Mouse (Mus musculus): Measurements from ENCODE around the gene Prss36.
"Not testable (repeated sequence)": the region's sequence is repeated elsewhere in the genome, so short reads cannot be mapped to it uniquely, and the experiment has no call there.

The Prss36 gene

GRCm38 (mm10) chr7:127946470-127947023 is at the start of gene Prss36:
Gene Prss36 (minus strand): TSS chr7:127946725.
- DNase-seq (ENCODE audit: low spot score), result no peak

DNA sequence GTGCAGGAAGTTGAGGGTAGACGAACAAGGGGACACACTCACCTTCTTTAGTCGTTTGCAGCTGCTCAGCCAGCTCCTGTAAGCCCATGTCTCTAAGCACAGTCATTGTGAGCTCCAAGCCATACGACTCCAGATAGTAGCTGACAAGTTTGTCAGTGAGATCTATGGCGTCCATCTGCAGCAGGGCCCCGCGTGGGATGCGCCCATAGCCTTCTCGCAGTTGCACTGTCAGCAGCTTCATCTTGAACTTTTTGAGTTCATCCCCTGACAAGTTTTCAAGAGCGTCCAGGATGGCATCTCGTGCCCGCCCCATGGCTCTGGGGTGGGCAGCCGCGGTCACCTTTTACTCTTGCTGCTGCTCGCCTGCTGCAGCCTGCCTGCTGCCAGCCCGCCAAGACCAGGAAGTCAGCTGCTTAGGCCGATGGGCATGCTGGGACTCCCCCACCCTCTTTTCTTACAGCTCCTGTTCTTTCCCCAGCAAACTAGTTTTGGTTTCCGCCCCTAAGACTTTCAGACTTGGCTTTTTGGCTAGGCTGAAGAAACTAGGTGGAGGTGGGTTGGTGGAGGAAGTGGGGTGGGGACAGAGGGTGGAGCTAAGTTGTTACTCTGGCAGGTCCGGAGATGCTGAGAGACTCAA is 46.9 kb upstream of the Prss36 start, which contains the start of gene Pycard:
Gene Pycard, minus strand, starts transcription at position 527 of the 637 bp plus-strand sequence.
- no peak for DNase-seq (ENCODE audit: low spot score)

DNA sequence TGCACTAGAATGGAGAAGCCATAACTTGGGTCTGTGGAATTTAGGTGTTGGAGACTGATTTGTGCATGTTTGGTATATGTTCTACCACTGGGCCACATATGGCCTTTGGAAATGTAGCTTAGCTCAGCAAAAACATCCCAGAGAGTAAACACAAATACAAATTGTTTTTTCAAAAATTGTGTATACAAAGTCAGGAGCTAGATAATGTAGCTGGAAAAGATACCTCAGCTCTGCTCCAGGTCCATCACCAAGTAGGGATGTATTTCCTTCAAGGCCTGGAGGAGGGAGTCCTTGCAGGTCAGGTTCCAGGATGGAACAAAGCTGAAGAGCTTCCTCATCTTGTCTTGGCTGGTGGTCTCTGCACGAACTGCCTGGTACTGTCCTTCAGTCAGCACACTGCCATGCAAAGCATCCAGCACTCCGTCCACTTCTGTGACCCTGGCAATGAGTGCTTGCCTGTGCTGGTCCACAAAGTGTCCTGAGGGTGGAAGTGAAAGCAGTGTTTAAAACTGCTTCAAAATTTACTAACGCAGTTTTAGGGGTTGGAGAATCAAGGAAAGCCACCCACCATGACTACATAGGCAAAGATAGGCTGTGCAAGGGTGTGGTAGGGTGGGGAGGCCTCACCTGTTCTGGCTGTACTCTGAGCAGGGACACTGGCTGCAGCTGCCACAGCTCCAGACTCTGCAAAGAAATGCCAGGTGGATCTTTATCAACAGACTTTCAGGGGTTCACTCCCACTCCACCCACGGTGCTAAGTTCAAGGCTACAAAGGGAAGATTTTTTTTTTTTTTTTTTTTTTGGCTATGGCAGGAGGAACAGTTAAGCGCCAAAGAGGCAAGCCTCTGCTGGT is 46.2 kb upstream of the Prss36 start:
- DNase-seq (ENCODE audit: low spot score), result no peak

DNA sequence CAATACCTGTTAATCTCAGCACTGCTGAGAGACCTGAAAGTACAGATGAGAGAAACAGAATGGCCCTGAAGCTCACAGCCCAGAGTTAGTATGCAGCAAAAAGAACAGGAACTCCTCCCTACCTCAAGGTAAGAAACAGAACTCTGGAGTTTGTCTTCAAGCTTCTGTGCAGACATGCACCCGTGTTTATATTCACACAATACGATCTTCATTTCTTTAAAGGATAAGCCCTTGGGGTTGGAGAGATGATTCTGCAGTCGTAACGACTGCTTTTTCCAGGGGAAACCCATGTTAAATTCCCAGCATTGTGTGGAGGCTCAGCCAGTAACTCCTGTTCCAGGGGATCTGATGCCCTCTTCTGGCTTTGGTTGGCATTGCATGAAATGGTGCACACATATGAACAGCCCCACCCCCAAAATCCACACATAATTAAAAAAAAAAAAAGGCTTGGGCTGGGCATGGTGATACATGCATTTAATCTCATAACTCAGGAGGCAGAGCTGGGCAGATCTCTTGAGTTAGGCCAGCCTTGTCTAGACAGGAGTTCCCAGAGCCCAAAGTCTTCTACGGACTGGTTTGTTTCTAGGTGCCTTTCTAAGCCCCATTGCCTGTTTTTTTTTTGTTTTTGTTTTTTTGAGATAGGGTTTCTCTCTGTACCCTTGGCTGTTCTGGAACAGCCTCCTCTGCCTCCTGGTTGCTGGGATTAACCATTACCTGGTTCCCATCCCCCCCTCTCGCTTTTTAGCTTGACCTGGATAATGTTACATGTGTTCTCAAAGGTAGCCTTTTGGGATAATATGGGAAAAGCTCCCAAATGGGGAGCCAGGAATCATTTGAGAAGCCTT is 45.3 kb upstream of the Prss36 start:
- peak; percentile 81 for DNase-seq (ENCODE audit: low spot score)

- DNase-seq (ENCODE audit: low spot score), result no peak
Measured at GRCm38 (mm10) chr7:127988904-127989303, 42.4 kb upstream of the Prss36 start.

DNA sequence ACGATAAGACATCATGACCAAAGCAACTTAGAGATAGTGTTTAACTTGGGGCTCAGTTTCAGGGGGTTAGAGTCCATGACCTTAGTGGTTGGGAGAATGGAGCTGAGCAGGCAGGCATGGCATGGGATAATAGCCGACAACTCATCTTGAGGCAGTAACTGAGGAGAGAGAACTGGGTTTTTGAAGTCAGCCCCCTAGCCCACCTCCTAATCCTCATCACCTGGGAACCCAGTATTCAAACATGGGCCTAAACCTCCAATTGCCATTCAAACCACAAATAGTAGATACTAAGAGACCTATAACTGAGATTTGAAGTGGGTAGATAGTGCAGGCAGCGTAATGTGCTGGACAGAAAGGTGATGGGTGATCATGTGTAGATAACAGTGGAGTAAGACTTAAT is 34.1 kb upstream of the Prss36 start:
- DNase-seq (ENCODE audit: low spot score), result no peak

DNA sequence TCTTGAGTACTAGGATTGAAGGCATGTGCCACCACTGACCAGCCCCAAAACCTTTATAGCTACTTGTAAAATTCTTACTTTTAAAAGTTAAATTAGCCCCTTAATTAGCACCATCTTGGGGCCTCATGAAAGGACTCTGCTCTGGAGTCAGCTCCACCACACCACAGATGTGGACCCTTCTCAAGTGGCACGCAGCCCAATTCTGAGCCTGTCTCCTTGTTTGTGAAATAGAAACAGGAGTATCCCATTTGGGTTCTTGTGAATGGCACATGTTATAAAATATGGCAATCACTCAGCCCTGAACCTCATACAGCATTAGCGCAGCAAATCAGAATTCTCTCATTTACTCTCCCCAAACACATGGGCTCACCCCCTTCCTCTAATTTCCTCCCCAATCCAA is 32.3 kb upstream of the Prss36 start:
- DNase-seq (ENCODE audit: low spot score), result no peak

DNA sequence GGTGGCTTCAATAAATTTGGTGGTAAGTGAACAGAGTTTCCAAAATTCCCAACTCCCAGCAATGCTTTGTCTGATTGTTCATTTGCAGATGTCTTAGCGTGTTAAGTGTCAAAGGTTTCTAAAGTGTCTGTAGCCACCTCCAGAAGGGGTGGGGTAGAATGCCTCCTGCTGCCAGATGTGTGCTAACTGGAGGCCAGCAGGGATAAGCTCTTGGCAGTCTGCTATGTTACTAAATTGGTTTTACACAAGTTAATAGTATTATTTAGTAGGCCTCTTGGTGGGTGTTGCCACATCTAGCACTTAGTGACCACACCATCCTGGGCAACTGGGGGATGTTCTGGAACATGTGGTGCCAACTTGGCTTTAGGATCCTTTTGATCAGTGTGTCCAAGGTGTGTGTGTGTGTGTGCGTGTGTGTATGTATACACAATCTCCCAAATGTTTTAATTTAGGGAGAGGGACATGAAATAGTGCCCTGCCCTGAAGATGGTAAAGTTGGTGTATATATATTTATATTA is 27.9 kb upstream of the Prss36 start:
- no peak for DNase-seq (ENCODE audit: low spot score)

DNA sequence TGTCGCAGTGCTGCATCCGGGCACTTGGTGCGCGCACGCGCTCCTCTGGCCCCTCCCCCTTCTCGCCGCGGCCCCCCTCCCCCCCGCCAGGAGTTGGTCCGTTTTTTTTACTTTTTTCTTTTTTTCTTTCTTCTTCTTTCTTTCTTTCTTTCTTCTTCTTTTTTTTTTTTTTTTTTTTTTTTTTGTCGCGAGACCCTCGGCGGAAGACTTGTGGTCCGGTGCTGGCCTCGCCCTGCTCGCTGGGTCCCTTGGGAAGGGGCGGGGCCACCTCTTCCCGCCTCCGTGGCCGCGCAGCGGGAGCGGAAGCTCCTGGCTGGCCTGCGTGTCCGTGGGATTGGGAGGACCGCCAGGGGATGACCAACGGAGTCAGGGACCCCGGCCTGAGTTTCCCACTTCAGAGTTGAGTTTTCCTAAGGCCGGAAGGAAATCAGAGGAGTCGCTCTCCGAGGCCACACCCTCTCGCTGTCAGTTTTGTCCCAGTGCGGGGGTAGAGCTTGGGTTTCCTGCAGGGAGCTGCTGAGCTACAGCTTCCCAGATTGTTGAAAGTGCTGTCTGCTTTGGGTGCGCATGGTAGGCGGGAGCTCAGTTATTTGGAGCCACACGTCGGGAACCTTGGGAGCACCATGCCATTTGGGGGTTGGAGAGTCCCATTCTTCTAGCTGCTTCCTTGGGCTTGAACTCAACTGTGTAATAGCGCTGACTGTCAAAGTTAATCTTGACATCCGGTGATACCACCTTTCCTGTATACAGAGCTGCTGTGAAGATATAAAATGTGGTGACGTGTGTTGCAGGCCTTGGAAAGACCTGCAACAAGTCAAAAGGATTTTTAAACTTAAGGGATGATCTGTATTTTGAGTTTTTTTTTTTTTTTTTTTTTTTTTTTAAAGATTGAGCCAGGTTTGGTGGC is 21.6 kb upstream of the Prss36 start:
- DNase-seq (ENCODE audit: low spot score), result peak; percentile 80

DNA sequence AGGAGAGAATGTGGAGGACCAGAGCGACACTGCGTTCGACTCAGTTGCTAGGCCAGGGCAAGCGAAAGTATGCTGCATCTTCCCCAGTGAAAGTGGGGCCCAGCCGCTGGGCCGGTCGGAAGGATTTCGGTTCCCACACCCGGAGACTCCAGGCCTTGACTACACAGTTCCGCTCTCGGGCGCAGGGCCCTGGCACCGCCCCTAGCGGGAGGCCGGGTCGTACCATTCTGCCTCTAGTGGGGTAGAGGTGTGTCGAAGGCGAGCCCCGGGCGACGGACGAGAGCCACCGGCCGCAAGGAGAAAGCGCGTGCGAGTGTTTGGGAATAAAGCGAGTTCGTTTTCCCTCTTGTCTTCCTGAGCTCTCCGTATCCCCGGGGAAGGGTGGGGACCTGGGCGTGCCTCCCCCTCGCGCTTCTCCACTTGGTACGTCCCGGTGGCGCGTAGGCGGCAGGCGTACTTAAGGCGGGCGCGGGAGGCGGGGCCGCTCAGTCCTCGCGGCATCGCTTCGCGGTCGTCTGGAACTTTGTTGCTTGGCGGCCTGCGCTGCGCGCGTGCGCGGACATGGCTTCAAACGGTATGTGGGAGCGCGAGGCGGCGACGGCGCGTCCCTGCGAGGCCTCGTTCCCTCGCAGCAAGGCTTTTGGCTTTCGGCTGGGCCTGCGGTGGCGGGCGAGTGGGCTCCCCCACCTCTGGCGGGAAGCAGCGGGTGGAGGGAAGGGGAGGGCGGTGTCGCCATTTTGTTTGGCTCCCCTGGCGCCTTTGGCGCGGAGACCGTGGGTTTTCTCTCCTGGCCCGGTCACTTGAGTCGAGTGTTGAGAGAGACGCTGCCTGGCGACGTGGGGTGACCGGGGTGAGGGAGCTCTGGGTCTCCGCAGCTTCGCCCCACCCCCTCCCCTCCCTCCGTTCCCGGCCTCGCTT is 20.7 kb upstream of the Prss36 start, which contains the start of gene Fus:
Gene Fus, plus strand, starts transcription at position 454 of the 918 bp plus-strand sequence.
- peak; percentile 95 for DNase-seq (ENCODE audit: low spot score)

GRCm38 (mm10) chr7:127966371-127966918 is 19.9 kb upstream of the Prss36 start:
- DNase-seq (ENCODE audit: low spot score), result peak; percentile 41

- no peak for DNase-seq (ENCODE audit: low spot score)
Measured at GRCm38 (mm10) chr7:127959364-127959763, 12.8 kb upstream of the Prss36 start.

- no peak for DNase-seq (ENCODE audit: low spot score)
Measured at GRCm38 (mm10) chr7:127952864-127953581, 6.5 kb upstream of the Prss36 start.

DNA sequence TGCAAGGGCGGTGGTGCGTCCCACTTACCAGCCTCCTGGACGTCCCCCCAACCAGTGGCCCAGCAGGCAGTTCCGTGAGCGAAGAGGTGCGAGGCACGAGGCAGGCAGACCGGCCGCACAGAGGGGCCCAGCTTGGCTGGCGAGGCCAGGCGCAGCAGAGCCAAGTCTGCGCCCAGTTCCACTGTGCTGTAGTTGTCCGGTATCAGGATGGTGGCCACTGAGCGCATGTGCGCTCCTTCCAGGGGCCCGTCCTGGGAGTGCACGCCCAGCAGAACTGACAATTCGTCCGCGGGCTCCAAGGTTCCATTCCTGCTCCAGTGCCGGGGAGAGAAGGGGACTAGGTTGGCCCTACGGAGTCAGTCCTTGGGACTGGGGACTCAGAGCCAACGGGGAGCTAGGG is 1.9 kb downstream of the Prss36 start:
- DNase-seq (ENCODE audit: low spot score), result no peak

GRCm38 (mm10) chr7:127942097-127942496 is 4.4 kb downstream of the Prss36 start:
- not testable (repeated sequence) for DNase-seq (ENCODE audit: low spot score)

- DNase-seq (ENCODE audit: low spot score), result no peak
Measured at GRCm38 (mm10) chr7:127936216-127936884, 10.2 kb downstream of the Prss36 start.

- no peak for DNase-seq (ENCODE audit: low spot score)
Measured at GRCm38 (mm10) chr7:127935748-127936159, 10.8 kb downstream of the Prss36 start.

Measured in retina, embryonic 14.5 days (tissue).